Mouse (Mus musculus) erythroblast, embryonic 14.5 days (primary cell): ENCODE results near the gene Hist1h3d.
"Not testable (repeated sequence)": the region's sequence is repeated elsewhere in the genome, so short reads cannot be mapped to it uniquely, and the experiment has no call there.

ENCODE experiments used
- GATA1 ChIP-seq: IDR thresholded peaks from 2 replicates; pipeline ENCODE4 v1.6.1; 2012; ENCODE audit warnings: low read length, inconsistent platforms, mixed read lengths
- TAL1 ChIP-seq: IDR thresholded peaks from 3 replicates; pipeline ENCODE4 v1.6.1; 2012; ENCODE audit warnings: low read length, inconsistent platforms, mixed read lengths

DNA sequence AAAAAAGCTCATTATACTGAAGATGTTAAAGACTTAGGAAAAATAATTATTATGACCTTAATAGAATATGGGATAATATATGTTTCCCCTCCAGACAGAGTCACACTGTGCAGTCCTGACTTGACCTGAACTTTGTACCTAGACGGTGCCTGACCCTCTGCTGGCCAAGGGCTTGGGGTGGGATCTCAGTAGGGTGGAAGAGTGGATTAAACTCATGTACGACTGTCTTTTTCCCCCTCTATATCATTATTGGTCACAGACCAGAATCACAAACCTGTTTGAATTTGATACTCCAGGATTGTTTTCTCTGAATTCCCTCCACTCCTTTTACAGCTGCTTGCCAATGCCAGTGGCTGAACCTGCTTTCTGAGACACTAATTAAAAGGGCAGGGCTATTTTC, 14.9 kb upstream of the Hist1h3d start:
- TF ChIP-seq GATA1, TAL1: not testable (repeated sequence)
